27 mouse cellular contexts compared by ENCODE assay signal in the genomic region with DNA sequence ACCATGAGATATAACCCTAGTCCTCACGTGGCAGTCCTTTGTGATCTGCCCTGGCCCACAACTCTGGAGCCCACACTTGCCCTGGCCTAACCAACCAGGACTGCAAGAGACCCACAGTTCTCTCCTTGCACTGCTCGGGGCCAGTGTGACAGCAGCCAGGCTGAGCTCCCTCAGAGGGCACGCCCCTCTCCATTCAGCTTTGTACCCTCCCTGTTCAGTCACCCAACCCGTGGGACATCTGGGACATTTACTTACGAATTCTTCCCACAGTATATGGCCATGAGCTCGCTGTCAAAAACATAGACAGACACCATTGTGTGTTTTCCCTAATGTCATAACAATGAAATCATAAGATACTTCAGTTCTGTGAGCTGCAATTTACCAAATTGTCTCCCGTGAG. TPM values are rescaled to one million over a fixed set of nuclear protein-coding genes. Genes with fewer than 3 reads are reported as not detected.
DNase-seq lines count a peak whose midpoint lies in the region; ATAC-seq and TF ChIP-seq lines count a peak whose summit lies in the region.
"Had no signal": no experiment of that assay in that cellular context is flagged by ENCODE, and none has a peak within 500 bp of the region (broad histone marks: within the 10 kb centered on the region; RNA-seq: fewer than 3 reads in every experiment).

No protein-coding gene starts in this region.

- no peak overlapping the region for H3K4me2 ChIP-seq in limb, embryonic 12.5 days
- no peak overlapping the region for H3K4me2 ChIP-seq in midbrain, embryonic 13.5 days (replicated peaks)
- H3K4me2 ChIP-seq in midbrain, postnatal 0 days (ENCODE audit: low read depth, low read length, poor library complexity, severe bottlenecking): no peak overlapping the region
- no peak overlapping the region for H3K4me2 ChIP-seq in embryonic facial prominence, embryonic 15.5 days (replicated peaks)
- H3K4me2 ChIP-seq: kidney, embryonic 15.5 days; liver, embryonic 12.5 days; midbrain, embryonic 15.5 days; neural tube, embryonic 15.5 days had no signal

- no peak for TF ChIP-seq CTCF in midbrain, postnatal 0 days (IDR thresholded peaks at IDR 0.05)

- no peak for ATAC-seq in limb, embryonic 12.5 days (ENCODE audit: insufficient number of reproducible peaks, insufficient read depth, low FRiP score, low TSS enrichment, low read depth)
- ATAC-seq in midbrain, embryonic 13.5 days: no peak
- ATAC-seq in midbrain, postnatal 0 days (ENCODE audit: low FRiP score): no peak
- no peak for ATAC-seq in embryonic facial prominence, embryonic 15.5 days (ENCODE audit: insufficient number of reproducible peaks, low FRiP score, low TSS enrichment, low read depth)
- ATAC-seq: forebrain, postnatal 0 days; liver, embryonic 12.5 days; midbrain, embryonic 15.5 days had no signal

- intact Hi-C loops in heart, postnatal 14 days (cut with DNase I): no loop called here

- H3K4me3 ChIP-seq in limb, embryonic 12.5 days (replicated peaks): no peak overlapping the region
- H3K4me3 ChIP-seq in limb, embryonic 10.5 days: no peak overlapping the region
- no peak overlapping the region for H3K4me3 ChIP-seq in midbrain, embryonic 13.5 days (replicated peaks)
- H3K4me3 ChIP-seq in midbrain, postnatal 0 days (ENCODE audit: low read depth, low read length): no peak overlapping the region
- no peak overlapping the region for H3K4me3 ChIP-seq in embryonic facial prominence, embryonic 15.5 days (replicated peaks)
- H3K4me3 ChIP-seq: kidney, embryonic 15.5 days; left cerebral cortex, adult 2 months; liver, embryonic 12.5 days; midbrain, embryonic 15.5 days; neural tube, embryonic 15.5 days; stomach, embryonic 15.5 days had no signal

- peak overlapping the region; percentile 94 for H3K27ac ChIP-seq in limb, embryonic 12.5 days
- no peak overlapping the region for H3K27ac ChIP-seq in limb, embryonic 10.5 days
- 0 out of 2 replicates have a peak overlapping the region, but pooled peaks have one; percentile 35 for H3K27ac ChIP-seq in midbrain, embryonic 13.5 days
- H3K27ac ChIP-seq in midbrain, postnatal 0 days (ENCODE audit: low read depth, low read length): no peak overlapping the region
- H3K27ac ChIP-seq in embryonic facial prominence, embryonic 15.5 days (replicated peaks): peak overlapping the region; percentile 18; the same call in 1 of the 2 replicates
- H3K27ac ChIP-seq: kidney, embryonic 15.5 days; liver, embryonic 12.5 days; midbrain, embryonic 15.5 days had no signal

- DNase-seq in limb, embryonic 10.5 days (ENCODE audit: low spot score): no peak
- DNase-seq in midbrain, postnatal 0 days (ENCODE audit: low spot score): no peak
- DNase-seq in frontal cortex, postnatal 36 days (ENCODE audit: low spot score in 2 of 2): no peak
- DNase-seq in heart, postnatal 14 days: no peak
- DNase-seq: adrenal gland, adult 2 months; cerebellum, adult 11 months; cerebellum, adult 9-11 months; forebrain, postnatal 0 days; gastrocnemius, postnatal 25 days; heart, adult 18-20 months; heart, postnatal 36 days; kidney, adult 11 months; kidney, postnatal 36 days; right cerebral cortex, adult 18-20 months; thymus, postnatal 25 days had no signal

- peaks cover 6% of the 10 kb centered on the region; the same call in 1 of the 2 replicates for H3K9me3 ChIP-seq in limb, embryonic 12.5 days
- H3K9me3 ChIP-seq in limb, embryonic 10.5 days (replicated peaks): peaks cover 2% of the 10 kb centered on the region; the same call in 1 of the 2 replicates
- H3K9me3 ChIP-seq in midbrain, embryonic 13.5 days: no peaks in the 10 kb centered on the region
- H3K9me3 ChIP-seq in midbrain, postnatal 0 days (ENCODE audit: low read length): no peaks in the 10 kb centered on the region
- H3K9me3 ChIP-seq in embryonic facial prominence, embryonic 15.5 days (replicated peaks): no peaks in the 10 kb centered on the region
- H3K9me3 ChIP-seq: kidney, embryonic 15.5 days; midbrain, embryonic 15.5 days; neural tube, embryonic 15.5 days; stomach, embryonic 15.5 days had no signal

- no peaks in the 10 kb centered on the region for H3K27me3 ChIP-seq in limb, embryonic 12.5 days
- H3K27me3 ChIP-seq in limb, embryonic 10.5 days (ENCODE audit: low read depth, poor library complexity, severe bottlenecking): no peaks in the 10 kb centered on the region
- no peaks in the 10 kb centered on the region for H3K27me3 ChIP-seq in midbrain, embryonic 13.5 days
- H3K27me3 ChIP-seq in midbrain, postnatal 0 days (ENCODE audit: insufficient read depth, low read length): no peaks in the 10 kb centered on the region
- H3K27me3 ChIP-seq in embryonic facial prominence, embryonic 15.5 days: no peaks in the 10 kb centered on the region
- H3K27me3 ChIP-seq: kidney, embryonic 15.5 days; liver, embryonic 12.5 days; midbrain, embryonic 15.5 days; neural tube, embryonic 15.5 days; stomach, embryonic 15.5 days had no signal

- H3K4me1 ChIP-seq in limb, embryonic 12.5 days (replicated peaks): peaks cover 39% of the 10 kb centered on the region
- H3K4me1 ChIP-seq in limb, embryonic 10.5 days: peaks cover 30% of the 10 kb centered on the region
- H3K4me1 ChIP-seq in midbrain, embryonic 13.5 days (replicated peaks): peaks cover 15% of the 10 kb centered on the region
- H3K4me1 ChIP-seq in midbrain, postnatal 0 days (ENCODE audit: insufficient read depth, low read length): peaks cover 8% of the 10 kb centered on the region
- peaks cover 41% of the 10 kb centered on the region for H3K4me1 ChIP-seq in embryonic facial prominence, embryonic 15.5 days

- no peaks in the 10 kb centered on the region for H3K36me3 ChIP-seq in limb, embryonic 12.5 days
- no peaks in the 10 kb centered on the region for H3K36me3 ChIP-seq in limb, embryonic 10.5 days
- H3K36me3 ChIP-seq in midbrain, embryonic 13.5 days: no peaks in the 10 kb centered on the region
- H3K36me3 ChIP-seq in midbrain, postnatal 0 days (ENCODE audit: insufficient read depth, low read length): no peaks in the 10 kb centered on the region
- H3K36me3 ChIP-seq in embryonic facial prominence, embryonic 15.5 days: no peaks in the 10 kb centered on the region
- H3K36me3 ChIP-seq: kidney, embryonic 15.5 days; liver, embryonic 12.5 days; midbrain, embryonic 15.5 days; neural tube, embryonic 15.5 days; stomach, embryonic 15.5 days had no signal

- H3K9ac ChIP-seq in limb, embryonic 12.5 days (replicated peaks): no peak overlapping the region
- H3K9ac ChIP-seq in midbrain, embryonic 13.5 days (replicated peaks): no peak overlapping the region
- no peak overlapping the region for H3K9ac ChIP-seq in midbrain, postnatal 0 days (replicated peaks; ENCODE audit: low read length, poor library complexity, severe bottlenecking)
- H3K9ac ChIP-seq in embryonic facial prominence, embryonic 15.5 days: no peak overlapping the region
- H3K9ac ChIP-seq: forebrain, postnatal 0 days; kidney, embryonic 15.5 days; liver, embryonic 12.5 days; midbrain, embryonic 15.5 days; neural tube, embryonic 15.5 days; stomach, embryonic 15.5 days had no signal

- WGBS in limb, embryonic 12.5 days: 67% methylated on average over 7 of the region's 7 CpGs
- 71% methylated on average over 7 of the region's 7 CpGs for WGBS in limb, embryonic 10.5 days
- WGBS in midbrain, embryonic 13.5 days: 52% methylated on average over 7 of the region's 7 CpGs
- 56% methylated on average over 7 of the region's 7 CpGs for WGBS in midbrain, postnatal 0 days
- 48% methylated on average over 7 of the region's 7 CpGs for WGBS in embryonic facial prominence, embryonic 15.5 days

RNA-seq across cellular contexts. Expression of a gene that starts 40.3 kb away (rescaled TPM):
- 28.6 and 33.0 TPM in 2 replicates for polyA plus RNA-seq in limb, embryonic 12.5 days (2016; fragmentation: Nextera tagmentation; extraction: Ambion mirVana)
- 1.1 and 4.5 TPM in 2 replicates for polyA plus RNA-seq in limb, embryonic 10.5 days (2016; fragmentation: Nextera tagmentation; extraction: Ambion mirVana)
- 4.9 and 5.1 TPM in 2 replicates for polyA plus RNA-seq in midbrain, embryonic 13.5 days (2015; fragmentation: Nextera tagmentation; extraction: Ambion mirVana)
- 6.1 and 10.6 TPM in 2 replicates for total RNA-seq in midbrain, postnatal 0 days (2014; rRNA removed)
- 7.2 and 8.6 TPM in 2 replicates for polyA plus RNA-seq in midbrain, postnatal 0 days (2015; fragmentation: Nextera tagmentation; extraction: Ambion mirVana)
- polyA plus RNA-seq in embryonic facial prominence, embryonic 15.5 days (2015; fragmentation: Nextera tagmentation; extraction: Ambion mirVana): 22.1 and 24.0 TPM in 2 replicates
- under 1 TPM; 0.39 to 0.60 TPM for total RNA-seq in heart, postnatal 14 days (2021)
- total RNA-seq: common myeloid progenitor, adult 5-6 weeks; megakaryocyte-erythroid progenitor cell, adult 5-6 weeks; MEL had no signal

Comparison
In these comparisons a context has a peak if more than half of its experiments do, and no peak if none do; other contexts are left out.
1. H3K27ac ChIP-seq: peak in limb, embryonic 12.5 days (single experiment), midbrain, embryonic 13.5 days (single experiment) and embryonic facial prominence, embryonic 15.5 days (single experiment); none in limb, embryonic 10.5 days (single experiment) and midbrain, postnatal 0 days (single experiment).